Mouse (Mus musculus) adrenal gland, postnatal 25 days (tissue): ENCODE data around the gene Adamtsl4. TPM values are rescaled to one million over a fixed set of nuclear protein-coding genes. Genes with fewer than 3 reads are reported as not detected.
A peak's percentile ranks its signal among the peaks of the same experiment; 100 is the strongest.
"Not testable (repeated sequence)": the region's sequence is repeated elsewhere in the genome, so short reads cannot be mapped to it uniquely, and the experiment has no call there.

Experiments used
- DNase-seq: peaks from one replicate; pipeline ENCODE4 v3.0.0; 2021; ENCODE audit warnings: mixed read lengths
- total RNA-seq: library from RNA; stranded (reverse); gene quantifications from 2 replicates; pipeline ENCODE4 v1.2.3, GENCODE M21; 2021

Gene Adamtsl4
- total RNA-seq, 1 experiment from 2014 or later, result 6.1 TPM

- DNase-seq, result no peak
Observed at GRCm38 (mm10) chr3:95660788-95661478, 26.8 kb downstream of the Adamtsl4 start.

- DNase-seq, result no peak
Observed at GRCm38 (mm10) chr3:95659948-95660347, 27.8 kb downstream of the Adamtsl4 start.

GRCm38 (mm10) chr3:95658868-95659712, 28.6 kb downstream of the Adamtsl4 start:
- DNase-seq, result peak; percentile 73

GRCm38 (mm10) chr3:95658236-95658867, 29.4 kb downstream of the Adamtsl4 start, which contains the start of gene Mcl1:
Gene Mcl1 (plus strand): TSS chr3:95658788.
- peak; percentile 96 for DNase-seq

- no peak for DNase-seq
Observed at GRCm38 (mm10) chr3:95657711-95658110, 30.0 kb downstream of the Adamtsl4 start.

GRCm38 (mm10) chr3:95657108-95657507, 30.6 kb downstream of the Adamtsl4 start:
- DNase-seq, result no peak

GRCm38 (mm10) chr3:95655437-95655836, 32.3 kb downstream of the Adamtsl4 start:
- DNase-seq, result no peak

GRCm38 (mm10) chr3:95654371-95654770, 33.3 kb downstream of the Adamtsl4 start:
- DNase-seq, result not testable (repeated sequence)

GRCm38 (mm10) chr3:95653473-95654034, 34.2 kb downstream of the Adamtsl4 start:
- DNase-seq, result no peak

- no peak for DNase-seq
Observed at GRCm38 (mm10) chr3:95652871-95653270, 34.8 kb downstream of the Adamtsl4 start.

- no peak for DNase-seq
Observed at GRCm38 (mm10) chr3:95652204-95652811, 35.4 kb downstream of the Adamtsl4 start.

GRCm38 (mm10) chr3:95651391-95652203, 36.1 kb downstream of the Adamtsl4 start:
- no peak for DNase-seq

- DNase-seq, result no peak
Observed at GRCm38 (mm10) chr3:95651033-95651373, 36.7 kb downstream of the Adamtsl4 start.

GRCm38 (mm10) chr3:95650276-95651032, 37.3 kb downstream of the Adamtsl4 start:
- no peak for DNase-seq

GRCm38 (mm10) chr3:95648016-95648415, 39.7 kb downstream of the Adamtsl4 start:
- DNase-seq, result no peak

GRCm38 (mm10) chr3:95645313-95646235, 42.1 kb downstream of the Adamtsl4 start:
- no peak for DNase-seq

GRCm38 (mm10) chr3:95643097-95643496, 44.6 kb downstream of the Adamtsl4 start:
- no peak for DNase-seq

GRCm38 (mm10) chr3:95639694-95640093, 48.0 kb downstream of the Adamtsl4 start:
- no peak for DNase-seq

- no peak for DNase-seq
Observed at GRCm38 (mm10) chr3:95636072-95636471, 51.6 kb downstream of the Adamtsl4 start.
